Mouse (Mus musculus) layer of hippocampus, adult 11-12 months (tissue): ENCODE data around the gene 1700123O20Rik.

Experiments
- DNase-seq: peaks from one replicate; pipeline ENCODE4 v3.0.0; 2022; ENCODE audit warnings: low spot score

1700123O20Rik gene

DNA sequence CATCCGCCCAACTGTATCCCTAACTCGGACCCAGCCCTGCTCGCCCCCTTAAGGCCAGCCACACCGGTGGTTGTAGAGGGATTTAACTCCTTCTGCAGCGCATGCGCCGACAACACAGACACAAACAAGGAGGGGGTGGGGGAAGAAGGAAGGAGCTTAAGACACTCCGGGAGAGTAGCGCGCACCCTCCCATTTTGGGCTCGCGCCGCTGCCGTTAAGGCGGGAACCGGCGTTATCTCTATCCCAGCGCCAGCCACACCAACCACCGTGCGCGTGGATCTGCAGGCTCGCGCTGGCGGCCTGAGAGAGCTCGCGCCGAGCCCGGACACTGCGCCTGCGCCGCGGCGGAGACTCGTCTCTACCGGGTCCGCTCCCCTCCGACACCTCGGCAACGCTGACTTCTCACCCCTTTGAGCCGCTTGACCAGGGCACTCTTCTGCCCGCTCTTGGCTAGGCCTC, at the start of gene 1700123O20Rik:
Gene 1700123O20Rik (plus strand): TSS at position 154 of the 459 bp plus-strand sequence.
- DNase-seq: no peak

DNA sequence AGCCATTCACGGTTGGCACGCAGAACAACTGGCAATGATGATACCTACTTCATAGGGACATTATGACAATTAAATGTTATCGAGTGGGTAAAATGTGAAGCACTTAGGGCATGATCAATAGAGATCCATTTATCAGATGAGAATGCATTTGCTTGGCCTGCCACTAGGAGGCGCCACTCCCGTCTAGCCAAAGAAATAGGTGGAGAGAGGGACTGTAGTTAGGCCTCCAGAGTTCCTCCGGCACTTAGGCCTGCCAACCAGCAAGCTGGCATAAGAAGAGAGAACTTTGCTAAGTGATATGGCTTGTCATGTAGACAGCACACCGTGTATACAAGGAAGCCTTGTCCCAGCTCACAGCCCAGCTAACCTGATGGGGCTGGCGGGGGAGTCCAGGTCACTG, 49.1 kb upstream of the 1700123O20Rik start:
- DNase-seq: no peak

DNA sequence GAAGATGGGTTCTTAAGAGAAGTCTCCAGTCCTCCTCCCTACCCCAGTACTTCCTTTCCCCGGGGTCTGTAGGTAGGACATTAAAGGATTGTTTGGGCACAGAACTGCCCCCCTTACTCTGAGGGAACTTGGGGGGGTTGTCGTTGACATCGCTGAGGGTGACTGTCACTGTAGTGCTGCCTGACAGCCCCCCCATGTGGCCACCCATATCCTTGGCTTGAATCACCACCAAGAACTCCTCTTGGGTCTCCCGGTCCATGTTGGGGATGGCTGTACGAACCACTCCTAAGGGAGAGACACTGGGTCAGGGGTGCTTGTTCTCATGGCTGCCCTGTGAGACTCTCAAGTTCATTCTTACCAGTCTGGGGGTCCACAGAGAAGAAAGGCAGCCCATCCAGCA, 47.8 kb upstream of the 1700123O20Rik start:
- no peak for DNase-seq

DNA sequence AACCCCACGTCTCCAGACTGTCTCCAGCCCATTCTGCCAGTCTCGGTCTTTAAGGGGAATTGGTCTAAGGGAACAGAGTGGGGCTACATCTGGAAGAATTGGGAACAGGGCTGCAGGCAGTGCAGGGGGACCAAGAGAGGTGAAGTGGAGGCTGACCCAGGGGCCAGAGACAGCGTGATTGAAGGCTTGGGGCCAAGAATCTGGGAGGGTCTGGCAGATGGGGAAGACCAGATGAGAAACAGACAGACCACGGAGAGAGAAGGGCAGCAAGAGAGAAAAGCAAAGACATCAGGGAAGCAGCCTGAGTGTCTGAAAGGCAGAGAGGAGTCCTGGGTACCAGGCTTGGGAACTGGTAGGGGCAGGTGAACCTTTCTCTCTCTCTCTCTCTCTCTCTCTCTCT, 45.9 kb upstream of the 1700123O20Rik start:
- no peak for DNase-seq

DNA sequence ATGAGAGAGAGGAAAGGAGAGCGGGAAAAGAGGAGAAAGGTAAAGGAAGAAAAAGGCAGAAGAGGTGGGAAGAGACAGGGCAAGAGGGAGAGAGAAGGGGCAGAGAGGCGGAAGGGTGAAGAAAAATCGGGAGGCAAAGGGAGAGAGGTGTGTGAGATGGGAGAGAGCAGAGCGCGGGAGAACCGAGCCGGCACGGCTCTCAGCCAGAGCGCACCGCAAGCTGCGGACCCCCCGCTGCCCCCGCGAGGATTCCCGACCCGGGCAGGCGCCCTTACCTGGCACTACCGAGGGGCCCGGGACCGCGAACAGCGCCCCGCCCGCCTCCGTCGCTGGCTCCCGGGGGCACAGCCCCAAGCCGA, 45.1 kb upstream of the 1700123O20Rik start, which contains the start of gene Gm17606:
Gene Gm17606 (plus strand): TSS at position 7 of the 359 bp plus-strand sequence.
- DNase-seq: no peak

DNA sequence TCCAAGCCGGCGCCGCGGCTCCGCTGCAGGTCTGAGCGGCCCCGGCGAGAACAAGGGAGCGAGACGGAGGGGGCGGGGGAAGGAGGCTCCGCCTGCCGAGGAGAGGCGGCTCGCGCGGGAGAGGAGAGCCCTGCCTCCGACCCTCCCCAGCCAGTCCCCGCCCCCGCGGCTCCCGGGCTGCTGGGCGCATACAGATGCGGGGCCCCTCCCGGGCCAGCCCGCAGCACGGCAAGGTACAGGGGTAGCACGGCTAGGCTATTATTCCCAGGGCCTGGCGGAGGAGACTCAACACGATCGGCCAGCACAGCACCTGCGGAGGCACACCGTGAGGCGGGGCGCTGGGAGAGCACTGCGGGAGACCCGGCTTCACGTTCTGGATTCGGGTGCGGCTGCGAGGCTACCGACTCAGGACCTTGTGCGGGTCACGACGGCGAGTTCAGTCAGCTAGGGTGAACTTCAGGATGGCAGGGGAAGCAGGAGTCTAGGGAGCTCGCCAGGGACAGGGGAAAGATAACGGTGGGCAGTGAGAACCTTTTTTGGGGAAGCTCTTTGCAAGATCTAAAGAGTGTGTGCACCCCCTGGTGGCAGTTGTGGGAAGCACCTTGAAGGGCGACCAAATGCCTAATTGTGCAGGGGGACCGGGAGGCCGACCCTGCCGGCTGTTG, 44.6 kb upstream of the 1700123O20Rik start, which contains the start of gene Cdh24:
Gene Cdh24 (minus strand): TSS at position 60 of the 665 bp plus-strand sequence.
- peak; percentile 89 for DNase-seq

DNA sequence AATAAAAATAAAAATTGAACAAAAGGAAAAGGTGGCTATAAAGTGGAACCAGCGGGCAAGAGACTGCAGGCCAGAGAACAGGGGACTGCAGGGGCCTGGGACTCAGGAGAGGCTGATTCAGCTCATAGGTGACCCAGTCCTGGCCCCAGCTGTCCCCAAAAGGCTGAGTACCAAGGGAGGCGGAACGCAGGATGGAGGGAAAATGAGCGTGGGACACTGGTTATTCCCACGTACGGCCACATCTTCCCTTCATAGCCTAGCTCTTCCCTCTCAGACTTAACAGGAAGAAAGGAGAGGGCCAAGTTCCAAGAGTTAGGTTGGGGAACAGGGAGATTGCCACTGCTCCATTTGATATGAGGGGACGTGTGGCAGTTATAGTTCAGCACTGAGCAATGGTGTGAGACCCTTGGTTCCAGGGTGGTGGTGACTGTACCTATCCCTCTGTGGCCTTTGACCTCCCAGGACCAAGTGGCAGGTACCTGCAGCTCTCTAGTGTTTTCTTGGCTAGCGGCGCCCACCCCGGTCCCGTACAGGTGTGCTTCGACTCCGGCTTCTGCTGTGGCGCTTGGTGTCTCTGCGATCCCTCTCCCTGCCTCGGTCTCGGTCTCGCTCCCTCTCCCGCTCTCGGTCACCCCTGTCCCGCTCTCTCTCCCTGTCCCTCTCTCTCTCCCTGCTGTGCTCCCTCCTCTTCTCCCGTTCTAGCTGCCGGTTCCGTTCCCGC, 43.6 kb upstream of the 1700123O20Rik start:
- no peak for DNase-seq

DNA sequence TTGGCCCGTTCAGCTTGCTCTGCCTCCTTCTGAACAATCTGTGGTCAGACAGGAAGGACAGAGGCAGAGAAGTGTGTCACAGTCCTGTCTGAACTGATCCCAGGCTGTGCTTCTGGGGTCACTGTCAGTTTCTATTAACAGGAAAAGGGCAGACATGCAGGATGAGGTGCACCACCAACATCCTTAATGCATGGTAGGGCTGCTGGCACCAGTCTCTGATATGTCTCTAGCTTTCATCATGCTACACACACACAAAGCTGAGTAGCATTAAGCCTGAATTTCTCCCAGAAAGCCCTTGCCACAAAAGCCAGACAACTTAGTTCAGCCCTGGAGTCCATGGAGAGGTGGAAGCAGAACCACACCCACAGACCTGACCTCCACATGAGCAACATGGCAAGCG, 43.0 kb upstream of the 1700123O20Rik start:
- DNase-seq: no peak

DNA sequence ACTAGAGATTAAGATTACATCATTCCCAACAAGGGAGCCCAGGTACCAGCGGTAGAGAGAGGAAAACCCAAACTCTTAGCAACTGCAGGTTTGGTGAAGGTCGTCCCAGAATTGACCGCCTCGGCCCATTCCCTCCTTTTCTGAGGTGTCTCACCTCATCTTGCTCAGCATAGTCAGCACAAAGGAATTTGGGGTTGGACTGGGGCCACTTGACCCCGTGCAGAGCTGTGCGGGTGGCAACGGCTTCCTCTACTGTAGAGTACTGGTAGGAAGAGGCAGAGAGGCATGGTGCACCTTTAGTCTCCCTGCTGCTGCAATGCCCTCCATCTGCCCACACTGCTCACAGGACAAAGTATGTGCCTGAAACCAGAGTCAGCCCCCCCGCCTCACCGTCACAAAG, 41.7 kb upstream of the 1700123O20Rik start:
- DNase-seq: no peak

DNA sequence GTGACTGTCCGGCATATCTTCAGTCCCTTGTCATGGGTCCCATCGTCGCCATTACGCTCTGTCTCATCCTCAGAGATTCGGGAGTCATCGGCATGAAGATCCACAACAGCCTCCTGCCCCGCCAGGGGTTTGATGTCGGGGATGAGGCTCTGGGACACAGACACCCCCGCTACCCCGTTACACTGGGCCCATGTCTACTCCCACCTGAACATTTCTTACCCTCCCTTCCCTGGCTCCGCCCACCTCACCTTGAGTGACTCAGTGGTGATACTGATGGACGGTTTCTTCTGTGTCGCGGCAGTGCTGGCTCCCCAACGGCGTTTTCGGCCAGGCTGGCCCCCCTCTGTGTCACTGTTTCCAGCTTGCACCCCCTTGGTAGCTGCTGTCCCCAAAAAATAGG, 39.6 kb upstream of the 1700123O20Rik start:
- DNase-seq: no peak

DNA sequence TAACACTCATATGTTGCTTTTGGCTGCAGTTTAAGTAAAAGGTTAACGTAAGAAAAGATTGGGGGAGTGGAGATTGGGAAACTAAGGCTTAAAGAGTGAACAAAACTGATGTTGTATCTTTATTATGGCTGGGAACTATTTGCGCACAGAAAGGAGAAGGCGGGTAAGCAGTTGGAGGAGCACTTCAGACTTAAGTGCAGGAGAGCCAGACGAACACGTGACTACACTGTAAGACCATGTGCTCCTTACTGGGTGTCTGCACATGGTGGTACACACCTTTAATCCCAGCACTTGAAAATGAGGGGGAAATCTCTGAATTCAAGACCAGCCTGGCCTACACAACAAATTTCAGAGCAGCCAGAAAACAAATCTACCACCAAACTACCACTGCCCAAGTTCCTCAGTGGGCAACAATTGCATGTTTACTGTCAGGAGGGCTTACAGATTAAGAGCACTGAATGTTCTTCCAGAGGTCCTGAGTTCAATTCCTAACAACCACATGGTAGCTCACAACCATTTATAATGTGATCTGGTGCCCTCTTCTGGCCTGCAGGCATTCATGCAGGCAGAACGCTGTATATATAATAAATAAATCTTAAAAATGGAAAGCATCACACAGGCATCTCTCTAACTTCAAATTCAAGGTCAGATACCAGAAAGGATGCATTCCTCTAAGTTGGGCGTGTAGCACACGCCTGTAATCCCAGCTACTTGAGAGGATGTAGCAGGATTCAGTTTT, 38.9 kb upstream of the 1700123O20Rik start:
- no peak for DNase-seq

DNA sequence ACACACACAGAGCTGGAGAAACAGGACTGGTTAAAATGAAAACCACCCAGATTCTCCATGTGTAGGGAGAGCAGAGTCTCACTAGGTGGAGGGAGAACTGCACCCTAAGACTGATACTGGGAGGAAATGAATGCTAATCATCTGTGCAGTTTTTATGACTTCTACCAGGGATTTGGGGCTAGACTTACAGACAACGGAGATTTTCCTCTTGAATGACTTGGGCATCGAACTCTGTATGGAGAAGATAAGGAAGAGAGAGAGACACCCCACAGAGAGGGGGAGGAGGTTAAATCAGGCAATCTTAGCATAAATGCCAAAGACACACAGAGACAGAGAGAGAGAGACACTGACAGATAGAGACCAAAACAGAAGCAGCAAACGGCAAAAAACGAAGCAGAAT, 38.1 kb upstream of the 1700123O20Rik start:
- DNase-seq: no peak

DNA sequence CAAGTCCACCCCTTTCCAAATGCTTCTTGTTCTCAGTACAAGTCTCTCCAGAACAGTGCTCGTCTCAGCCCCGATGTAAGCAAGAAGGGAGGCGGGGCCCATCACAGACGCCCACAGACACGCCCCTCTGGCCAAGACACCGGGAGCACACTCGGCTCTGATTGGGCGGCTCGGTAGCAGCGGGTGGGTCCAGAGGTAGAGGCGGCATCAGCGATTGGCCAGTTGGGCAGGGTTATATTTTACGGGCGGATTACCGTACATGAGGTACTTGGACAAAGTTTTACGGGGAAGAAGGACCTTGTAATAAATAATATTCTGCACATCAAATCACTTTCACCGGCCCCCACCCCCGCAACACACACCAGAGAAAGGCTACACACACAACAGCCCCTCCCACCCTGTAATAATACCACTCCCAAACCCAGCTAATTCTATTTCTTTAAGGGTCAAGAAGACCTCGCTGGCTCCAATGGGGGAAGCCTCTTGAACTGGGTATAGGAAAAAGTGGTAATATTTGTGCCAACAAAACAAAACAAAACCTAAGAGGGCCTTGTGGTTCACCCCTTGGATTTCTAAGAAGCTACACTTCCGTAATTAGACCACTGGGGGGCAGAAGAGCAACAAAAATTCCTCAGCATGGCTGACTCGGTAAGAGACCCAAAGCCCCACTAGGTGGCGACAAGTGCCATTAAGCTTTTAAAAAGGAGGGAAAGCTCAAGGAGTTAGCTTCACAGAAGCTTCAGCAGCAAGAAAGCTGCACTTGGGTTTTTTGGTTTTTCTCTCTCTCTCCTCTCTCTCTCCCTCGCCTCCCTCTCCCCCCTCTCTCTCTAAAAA, 35.2 kb upstream of the 1700123O20Rik start:
- peak; percentile 86 for DNase-seq

DNA sequence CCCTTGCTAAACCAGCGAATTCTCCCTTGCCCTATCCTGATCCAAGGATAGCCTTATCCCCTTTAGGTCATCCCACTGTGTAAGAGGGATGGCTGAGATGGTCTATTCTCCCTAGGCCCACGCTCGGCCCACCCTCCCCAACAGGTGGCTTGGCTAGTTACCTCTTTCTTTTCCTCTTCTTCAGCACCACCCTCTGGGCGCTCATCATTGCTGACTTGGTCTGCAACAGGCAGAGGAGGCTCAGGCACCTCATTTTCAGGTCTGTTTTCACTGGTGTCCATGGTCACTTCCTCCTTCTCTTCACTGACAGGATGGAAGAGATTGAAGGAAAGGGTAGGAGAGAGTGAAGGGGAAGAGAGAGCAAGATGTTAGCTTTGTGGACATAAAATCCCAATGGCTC, 34.5 kb upstream of the 1700123O20Rik start:
- DNase-seq: no peak

DNA sequence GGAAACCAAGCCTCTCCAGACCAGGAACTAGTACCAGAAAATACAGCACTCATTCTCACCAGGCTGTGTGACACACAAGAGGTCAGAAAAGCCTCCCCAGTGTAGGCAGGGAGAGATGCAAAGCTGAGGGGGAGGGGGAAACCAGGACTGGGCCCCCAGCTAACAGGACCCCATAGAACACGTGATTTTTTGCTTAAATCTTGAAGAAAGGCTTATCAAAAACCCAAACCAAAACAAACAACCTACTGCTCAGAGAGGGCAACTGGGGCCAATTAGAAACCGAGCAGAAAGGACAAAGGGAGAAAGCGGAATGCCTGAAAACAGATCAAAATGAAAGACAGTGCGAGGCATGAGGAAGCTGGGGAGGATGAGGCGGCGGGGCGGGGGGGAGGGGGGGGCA, 33.2 kb upstream of the 1700123O20Rik start:
- DNase-seq: no peak

DNA sequence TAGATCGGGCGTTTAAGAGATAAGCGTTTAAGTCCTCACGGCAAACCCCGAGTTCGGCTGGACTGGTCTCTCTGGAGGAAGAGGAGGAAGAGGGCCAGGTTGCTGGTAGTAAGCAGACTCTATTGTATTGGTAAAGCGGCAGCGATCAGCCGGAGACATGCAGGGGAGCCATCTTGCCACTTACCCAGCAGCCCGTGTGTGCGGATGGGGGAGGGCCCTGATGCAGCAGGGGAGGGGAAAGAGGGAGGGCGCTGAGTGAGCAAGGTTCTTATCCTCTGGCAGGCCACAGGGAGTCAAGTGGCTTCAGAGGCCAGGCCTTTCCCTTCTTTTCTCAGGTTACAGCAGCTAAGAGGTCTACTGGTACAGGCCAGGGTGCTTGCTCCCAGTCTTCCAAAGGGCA, 32.5 kb upstream of the 1700123O20Rik start:
- peak; percentile 84 for DNase-seq

DNA sequence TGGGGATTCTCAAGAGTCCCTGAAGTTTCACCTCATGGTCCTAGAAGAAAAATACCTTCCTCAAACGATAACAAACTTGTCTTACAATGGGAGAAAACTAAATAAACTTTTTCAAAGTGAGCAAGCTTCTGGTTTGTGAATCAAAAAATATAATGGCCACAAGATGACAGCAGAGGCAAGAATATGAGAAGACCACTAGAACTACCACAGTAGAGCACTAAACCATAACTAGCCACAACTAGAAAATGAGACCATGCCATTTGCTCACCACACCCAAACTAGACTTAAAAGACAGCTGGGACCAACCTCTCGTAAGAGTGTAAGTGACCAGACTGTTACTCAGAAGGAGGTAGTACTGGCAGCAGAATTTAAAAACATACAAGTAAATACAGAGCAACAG, 26.0 kb upstream of the 1700123O20Rik start:
- no peak for DNase-seq

DNA sequence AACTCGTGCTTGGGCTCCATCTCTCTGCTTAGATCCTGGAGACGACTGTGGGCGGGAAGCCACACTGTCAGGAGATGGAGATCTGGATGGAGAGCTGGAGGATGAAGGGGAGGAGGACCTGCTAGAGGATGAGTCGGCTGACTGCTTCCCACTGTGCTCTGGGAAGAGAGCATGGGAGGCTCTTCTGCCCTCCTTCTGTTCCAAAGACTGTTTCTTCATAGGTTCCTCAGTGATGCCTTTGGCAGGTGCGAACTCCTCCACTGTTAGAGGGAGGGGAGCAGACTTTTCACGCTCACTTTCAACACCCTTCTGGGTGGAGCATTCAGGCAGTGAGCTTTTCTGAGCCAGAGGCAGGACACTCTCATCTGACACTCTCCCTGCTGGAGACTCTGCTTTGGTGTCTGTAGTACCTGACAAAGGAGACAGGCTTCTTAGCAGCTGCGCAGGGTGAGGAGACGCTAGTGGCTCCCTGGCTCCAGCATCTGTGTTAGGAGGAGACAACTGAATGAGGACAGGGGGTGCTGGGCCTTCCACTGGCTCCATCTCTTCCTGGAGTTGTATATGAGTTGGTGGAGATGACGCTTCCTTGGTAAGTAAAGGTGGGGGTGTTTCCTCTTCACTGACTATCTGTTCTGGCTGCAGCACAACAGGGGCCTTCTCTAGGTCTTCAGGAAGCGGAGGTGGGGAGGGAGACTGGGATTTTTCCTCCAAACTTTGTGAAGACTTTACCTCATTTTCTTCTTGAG, 21.4 kb upstream of the 1700123O20Rik start:
- DNase-seq: no peak

DNA sequence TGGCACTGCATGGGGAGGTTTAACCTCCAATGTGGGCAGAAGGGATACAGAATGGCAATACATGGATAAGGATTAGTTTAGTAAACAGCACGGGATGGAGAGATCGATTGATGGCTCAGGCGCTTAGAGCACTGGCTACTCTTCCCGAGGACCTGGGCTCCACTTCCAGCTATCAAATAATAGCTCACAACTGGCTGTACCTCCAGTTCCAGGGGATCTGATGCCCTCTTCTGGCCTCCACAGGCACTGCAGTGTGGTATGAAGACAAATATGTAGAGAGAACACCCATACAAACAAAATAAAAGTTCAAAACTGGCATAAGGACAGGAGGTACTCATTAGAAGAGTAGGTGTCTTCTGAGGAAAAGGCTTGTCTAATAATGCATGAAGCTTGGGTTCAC, 16.6 kb upstream of the 1700123O20Rik start:
- DNase-seq: peak; percentile 46

DNA sequence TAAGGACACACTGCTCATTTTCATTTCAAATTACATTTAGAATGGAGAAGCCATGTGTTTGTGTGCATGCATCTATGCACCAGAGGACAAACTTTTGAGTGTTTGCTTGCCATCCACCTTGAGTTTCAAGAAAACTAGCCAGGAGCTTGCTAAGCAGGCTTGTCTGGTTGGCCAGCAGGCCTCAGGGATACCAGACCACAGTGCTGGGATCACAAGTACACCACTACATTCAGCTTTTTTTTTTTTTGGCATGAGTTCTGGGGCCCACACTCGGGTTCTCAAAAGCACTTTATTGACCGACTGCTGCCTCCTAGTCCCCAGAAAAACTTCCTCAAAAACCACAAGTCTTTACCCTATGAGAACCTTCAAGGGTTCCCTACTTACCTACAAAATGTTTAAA, 11.7 kb upstream of the 1700123O20Rik start:
- DNase-seq: no peak

DNA sequence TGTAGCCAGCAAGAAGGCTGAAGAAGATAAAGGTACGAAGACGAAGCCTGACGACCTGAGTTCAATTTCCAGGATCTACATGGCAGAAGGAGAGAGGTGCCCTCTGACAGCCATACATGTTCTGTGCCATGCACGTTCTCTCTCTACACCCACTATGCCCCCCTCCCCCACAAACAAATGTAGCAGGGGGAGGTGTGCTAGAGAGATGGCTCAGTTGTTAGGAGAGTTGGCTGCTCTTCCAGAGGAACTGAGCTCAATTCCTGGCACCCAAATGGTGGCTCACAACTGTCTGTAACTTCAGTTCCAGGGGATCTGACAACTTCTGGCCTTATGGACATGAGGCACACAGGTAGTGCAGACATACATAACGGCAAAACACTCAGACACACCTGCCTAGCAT, 9.7 kb upstream of the 1700123O20Rik start:
- DNase-seq: peak; percentile 28
